In genomic region chr13:30600194-30600593, GRCm38 (mm10) we compare ENCODE assay signal across 26 mouse cellular contexts. TPM values are rescaled to one million over a fixed set of nuclear protein-coding genes. Genes with fewer than 3 reads are reported as not detected.
DNase-seq lines count a peak whose midpoint lies in the region; ATAC-seq and TF ChIP-seq lines count a peak whose summit lies in the region.
"Had no signal": no experiment of that assay in that cellular context is flagged by ENCODE, and none has a peak within 500 bp of the region (broad histone marks: within the 10 kb centered on the region; RNA-seq: fewer than 3 reads in every experiment).

No protein-coding gene starts in this region.

- DNase-seq in lung, adult 18-20 months, result no peak
- DNase-seq in lung, postnatal 0 days (ENCODE audit: low spot score), result peak; percentile 72
- no peak for DNase-seq in lung, adult 2 months
- peak; percentile 36 for DNase-seq in adipocyte (ENCODE audit: low spot score)
- no peak for DNase-seq in adrenal gland, postnatal 4 days (ENCODE audit: low spot score in 2 of 2)
- DNase-seq: adrenal gland, adult 8-10 months; adrenal gland, postnatal 14 days; adrenal gland, postnatal 36 days; cerebellum, adult 11 months; cerebellum, adult 18-20 months; cerebellum, adult 8-10 months; cerebellum, adult 9-11 months; cerebellum, postnatal 14 days; cerebellum, postnatal 36 days; embryo, embryonic 11 days had no signal

- ATAC-seq in lung, embryonic 15.5 days (ENCODE audit: borderline replicate concordance, extremely low read depth, low FRiP score, low TSS enrichment), result no peak; the same call in 1 of the 2 replicates
- no peak for ATAC-seq in lung, postnatal 0 days
- ATAC-seq: activated CD4-positive, CD25-positive, alpha-beta regulatory T cell, adult 4 months; forebrain, embryonic 14.5 days; forebrain, embryonic 16.5 days; Patski had no signal

- no peaks in the 10 kb centered on the region for H3K27me3 ChIP-seq in lung, embryonic 15.5 days
- H3K27me3 ChIP-seq in lung, postnatal 0 days (replicated peaks; ENCODE audit: insufficient read depth, low read length), result no peaks in the 10 kb centered on the region
- H3K27me3 ChIP-seq: embryonic facial prominence, embryonic 13.5 days; embryonic facial prominence, embryonic 15.5 days; forebrain, embryonic 12.5 days had no signal

- no peak overlapping the region for H3K9ac ChIP-seq in lung, embryonic 15.5 days
- H3K9ac ChIP-seq in lung, postnatal 0 days (replicated peaks; ENCODE audit: low read depth), result no peak overlapping the region
- H3K9ac ChIP-seq: embryonic facial prominence, embryonic 13.5 days; embryonic facial prominence, embryonic 15.5 days; forebrain, embryonic 12.5 days had no signal

- H3K4me2 ChIP-seq in lung, embryonic 15.5 days, result peak overlapping the region; percentile 23; the same call in 1 of the 2 replicates
- H3K4me2 ChIP-seq in lung, postnatal 0 days (replicated peaks; ENCODE audit: low read depth, low read length), result no peak overlapping the region; the same call in 1 of the 2 replicates
- H3K4me2 ChIP-seq: embryonic facial prominence, embryonic 13.5 days; embryonic facial prominence, embryonic 15.5 days; forebrain, embryonic 12.5 days had no signal

- 37% methylated on average over 6 of the region's 6 CpGs for WGBS in lung, embryonic 15.5 days
- WGBS in lung, postnatal 0 days, result 57% methylated on average over 6 of the region's 6 CpGs
- 54% methylated on average over 6 of the region's 6 CpGs for WGBS in lung, adult 2 months

- no peaks in the 10 kb centered on the region for H3K9me3 ChIP-seq in lung, embryonic 15.5 days
- no peaks in the 10 kb centered on the region for H3K9me3 ChIP-seq in lung, postnatal 0 days (ENCODE audit: low read length)
- H3K9me3 ChIP-seq: embryonic facial prominence, embryonic 13.5 days; embryonic facial prominence, embryonic 15.5 days; forebrain, embryonic 10.5 days; forebrain, embryonic 12.5 days; G1E had no signal

- no peak overlapping the region for H3K4me3 ChIP-seq in lung, embryonic 15.5 days
- no peak overlapping the region for H3K4me3 ChIP-seq in lung, postnatal 0 days (ENCODE audit: low read depth, low read length)
- no peak overlapping the region for H3K4me3 ChIP-seq in lung, adult 2 months (replicated peaks; ENCODE audit: extremely low read depth, low read depth, low read length)
- H3K4me3 ChIP-seq: embryonic facial prominence, embryonic 13.5 days; embryonic facial prominence, embryonic 15.5 days; erythroblast, embryonic 14.5 days; forebrain, embryonic 10.5 days; forebrain, embryonic 12.5 days had no signal

- no peak for TF ChIP-seq POLR2A in lung, adult 2 months (IDR thresholded peaks at IDR 0.05; ENCODE audit: borderline replicate concordance, extremely low read depth, low read depth, low read length)

- no peak for TF ChIP-seq EP300 in lung, postnatal 0 days (IDR thresholded peaks at IDR 0.05)

- H3K4me1 ChIP-seq in lung, embryonic 15.5 days, result no peaks in the 10 kb centered on the region
- no peaks in the 10 kb centered on the region for H3K4me1 ChIP-seq in lung, postnatal 0 days (ENCODE audit: insufficient read depth, low read depth, low read length)
- no peaks in the 10 kb centered on the region for H3K4me1 ChIP-seq in lung, adult 2 months (ENCODE audit: control insufficient read depth, insufficient read depth, low read length)
- H3K4me1 ChIP-seq: embryonic facial prominence, embryonic 13.5 days; embryonic facial prominence, embryonic 15.5 days; forebrain, embryonic 10.5 days; forebrain, embryonic 12.5 days had no signal

- TF ChIP-seq CTCF in lung, postnatal 0 days (IDR thresholded peaks at IDR 0.05), result no peak
- TF ChIP-seq CTCF in lung, adult 2 months (IDR thresholded peaks at IDR 0.05; ENCODE audit: insufficient read depth, low read length), result no peak

- H3K27ac ChIP-seq in lung, embryonic 15.5 days, result no peak overlapping the region
- no peak overlapping the region for H3K27ac ChIP-seq in lung, postnatal 0 days (ENCODE audit: low read length)
- H3K27ac ChIP-seq: embryonic facial prominence, embryonic 13.5 days; embryonic facial prominence, embryonic 15.5 days; forebrain, embryonic 10.5 days; forebrain, embryonic 12.5 days had no signal

- no peaks in the 10 kb centered on the region for H3K36me3 ChIP-seq in lung, embryonic 15.5 days
- H3K36me3 ChIP-seq in lung, postnatal 0 days (ENCODE audit: insufficient read depth, low read length), result no peaks in the 10 kb centered on the region
- H3K36me3 ChIP-seq: embryonic facial prominence, embryonic 13.5 days; embryonic facial prominence, embryonic 15.5 days; forebrain, embryonic 10.5 days; forebrain, embryonic 12.5 days; G1E had no signal

RNA-seq across cellular contexts. Expression of gene Uqcrfs1, which starts 55.0 kb away (rescaled TPM):
- 204 and 211 TPM in 2 replicates for polyA plus RNA-seq in lung, embryonic 15.5 days (2015; fragmentation: Nextera tagmentation; extraction: Ambion mirVana)
- polyA plus RNA-seq in lung, postnatal 0 days (2015; fragmentation: Nextera tagmentation; extraction: Ambion mirVana), result 169 and 179 TPM in 2 replicates
- polyA plus RNA-seq in lung, adult 2 months (2012; rRNA removed), result 93.1 and 111 TPM in 2 replicates
- 100 to 1,000 TPM; 252 to 259 TPM for total RNA-seq in adrenal gland, postnatal 4 days (2021)

RNA-seq across cellular contexts. Expression of gene Dusp22, which starts 59.6 kb away (rescaled TPM):
- 24.8 and 25.7 TPM in 2 replicates for polyA plus RNA-seq in lung, embryonic 15.5 days (2015; fragmentation: Nextera tagmentation; extraction: Ambion mirVana)
- 26.8 and 30.4 TPM in 2 replicates for polyA plus RNA-seq in lung, postnatal 0 days (2015; fragmentation: Nextera tagmentation; extraction: Ambion mirVana)
- polyA plus RNA-seq in lung, adult 2 months (2012; rRNA removed), result 14.8 and 23.7 TPM in 2 replicates
- 10 to 100 TPM; 33.3 to 36.5 TPM for total RNA-seq in adrenal gland, postnatal 4 days (2021)
- polyA plus RNA-seq: G1E had no signal

Comparison
In these comparisons a context has a peak if more than half of its experiments do, and no peak if none do; other contexts are left out.
1. DNase-seq: peak in lung, postnatal 0 days (single experiment) and adipocyte (single experiment); none in lung, adult 18-20 months (0 of 2), lung, adult 2 months (single experiment) and adrenal gland, postnatal 4 days (0 of 2).